ENCODE assay signal across 19 mouse cellular contexts in the genomic region with DNA sequence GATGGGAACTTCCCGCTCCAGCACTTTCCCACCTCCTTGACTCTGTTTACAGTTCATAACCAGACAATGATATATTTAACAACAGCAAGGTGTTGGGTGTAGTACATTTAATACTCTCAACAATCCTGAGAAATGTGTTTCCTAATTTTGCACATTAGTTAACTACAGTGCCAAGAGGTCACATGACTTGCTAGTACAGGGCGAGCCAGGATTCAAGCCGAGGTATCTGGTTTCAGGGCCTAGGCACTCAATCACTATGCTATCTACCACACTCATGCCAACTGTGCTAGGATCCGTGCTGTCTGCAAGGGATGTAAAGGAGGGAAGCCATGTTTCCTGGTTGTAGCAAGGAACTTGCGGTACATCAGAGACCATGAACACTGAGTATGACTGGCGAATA. TPM values are rescaled to one million over a fixed set of nuclear protein-coding genes. Genes with fewer than 3 reads are reported as not detected.
DNase-seq lines count a peak whose midpoint lies in the region; ATAC-seq and TF ChIP-seq lines count a peak whose summit lies in the region.
"Had no signal": no experiment of that assay in that cellular context is flagged by ENCODE, and none has a peak within 500 bp of the region (broad histone marks: within the 10 kb centered on the region; RNA-seq: fewer than 3 reads in every experiment).

No protein-coding gene starts in this region.

- no peaks in the 10 kb centered on the region for H3K27me3 ChIP-seq in kidney, adult 2 months (replicated peaks; ENCODE audit: control insufficient read depth, insufficient read depth, low read length)
- H3K27me3 ChIP-seq: embryonic facial prominence, embryonic 12.5 days; forebrain, embryonic 15.5 days; hindbrain, embryonic 15.5 days had no signal

- no peak overlapping the region for H3K4me3 ChIP-seq in kidney, adult 2 months (ENCODE audit: insufficient read depth, low read depth, low read length)
- H3K4me3 ChIP-seq: embryonic facial prominence, embryonic 12.5 days; forebrain, embryonic 15.5 days; heart, adult 2 months; hindbrain, embryonic 15.5 days had no signal

- peak; percentile 38 for DNase-seq in heart, adult 8-10 months (ENCODE audit: low spot score)
- DNase-seq in heart, postnatal 25 days (ENCODE audit: low spot score): no peak
- peak; percentile 37 for DNase-seq in kidney, adult 2 months
- DNase-seq in kidney, adult 11 months: no peak
- peak; percentile 69 for DNase-seq in adipocyte (ENCODE audit: low spot score)
- DNase-seq: adrenal gland, adult 8-10 months; adrenal gland, postnatal 36 days; cerebellum, adult 2 months; cerebellum, postnatal 10 days; gastrocnemius, postnatal 36 days; heart, adult 2 months had no signal

- H3K36me3 ChIP-seq in kidney, adult 2 months (ENCODE audit: control insufficient read depth, insufficient read depth, low read length): no peaks in the 10 kb centered on the region; the same call in none of the 2 replicates

- 0 out of 2 replicates have a peak, but pooled peaks have one; percentile 5 for ATAC-seq in megakaryocyte progenitor cell, adult 5-6 weeks (replicated peaks; ENCODE audit: poor library complexity)
- ATAC-seq: forebrain, embryonic 15.5 days; intestine, embryonic 16.5 days had no signal

- intact Hi-C loops in heart, postnatal 25 days (cut with DNase I): no loop called here

- TF ChIP-seq POLR2A in kidney, adult 2 months (IDR thresholded peaks at IDR 0.05; ENCODE audit: low read depth, low read length): no peak

- no peak for TF ChIP-seq CTCF in kidney, adult 2 months (conservative IDR thresholded peaks at IDR 0.05; ENCODE audit: insufficient read depth, insufficient read length, low read depth, low read length)

- 0 out of 2 replicates have a peak, but pooled peaks cover 4% of the 10 kb centered on the region for H3K4me1 ChIP-seq in kidney, adult 2 months (ENCODE audit: control insufficient read depth, insufficient read depth, low read length)
- H3K4me1 ChIP-seq: forebrain, embryonic 15.5 days; hindbrain, embryonic 15.5 days had no signal

- no peak overlapping the region for H3K27ac ChIP-seq in kidney, adult 2 months (ENCODE audit: insufficient read depth, low read depth, low read length)
- H3K27ac ChIP-seq: embryonic facial prominence, embryonic 12.5 days; forebrain, embryonic 15.5 days; heart, adult 2 months; hindbrain, embryonic 15.5 days had no signal

- WGBS in kidney, adult 2 months: 66% methylated on average over 6 of the region's 6 CpGs

RNA-seq across cellular contexts. Expression of a gene that starts 16.6 kb away (rescaled TPM):
- under 1 TPM in 1 of 4 experiments, not detected in 3; 0.28 TPM for total RNA-seq in heart, adult 8-10 months (2022)
- total RNA-seq in heart, postnatal 25 days (2021): not detected
- 0.34 and 0.61 TPM in 2 replicates for polyA plus RNA-seq in kidney, adult 2 months (2012; rRNA removed)
- total RNA-seq in megakaryocyte progenitor cell, adult 5-6 weeks (2015): not detected in 2 replicates
- total RNA-seq in megakaryocyte progenitor cell, adult 5-6 weeks (2017): not detected in 2 replicates
- polyA plus RNA-seq: forebrain, embryonic 11.5 days; heart, embryonic 14.5 days; hindbrain, embryonic 11.5 days had no signal

RNA-seq across cellular contexts. Expression of a gene that starts 16.8 kb away (rescaled TPM):
- 10 to 100 TPM; 21.2 to 26.8 (median 23.5) TPM for total RNA-seq in heart, adult 8-10 months (2022)
- 10 to 100 TPM; 22.8 to 24.3 TPM for total RNA-seq in heart, postnatal 25 days (2021)
- 43.9 and 62.0 TPM in 2 replicates for polyA plus RNA-seq in kidney, adult 2 months (2012; rRNA removed)
- total RNA-seq in megakaryocyte progenitor cell, adult 5-6 weeks (2015): 2.8 and 3.3 TPM in 2 replicates
- 1.8 and 3.2 TPM in 2 replicates for total RNA-seq in megakaryocyte progenitor cell, adult 5-6 weeks (2017)

RNA-seq across cellular contexts. Expression of a gene that starts 23.3 kb away (rescaled TPM):
- total RNA-seq in heart, adult 8-10 months (2022): 10 to 100 TPM; 75.1 to 86.0 (median 79.7) TPM
- total RNA-seq in heart, postnatal 25 days (2021): 10 to 100 TPM; 80.9 to 90.1 TPM
- 108 and 115 TPM in 2 replicates for polyA plus RNA-seq in kidney, adult 2 months (2012; rRNA removed)
- 64.6 and 65.0 TPM in 2 replicates for total RNA-seq in megakaryocyte progenitor cell, adult 5-6 weeks (2015)
- total RNA-seq in megakaryocyte progenitor cell, adult 5-6 weeks (2017): 64.7 and 82.0 TPM in 2 replicates

RNA-seq across cellular contexts. Expression of a gene that starts 23.7 kb away (rescaled TPM):
- total RNA-seq in heart, adult 8-10 months (2022): 10 to 100 TPM; 11.5 to 14.1 (median 13.0) TPM
- 10 to 100 TPM; 16.4 to 17.1 TPM for total RNA-seq in heart, postnatal 25 days (2021)
- 65.6 and 67.0 TPM in 2 replicates for polyA plus RNA-seq in kidney, adult 2 months (2012; rRNA removed)
- 16.0 and 18.5 TPM in 2 replicates for total RNA-seq in megakaryocyte progenitor cell, adult 5-6 weeks (2015)
- total RNA-seq in megakaryocyte progenitor cell, adult 5-6 weeks (2017): 57.5 and 59.8 TPM in 2 replicates

RNA-seq across cellular contexts. Expression of a gene that starts 23.8 kb away (rescaled TPM):
- 1 to 10 TPM; 1.1 to 6.9 (median 1.8) TPM for total RNA-seq in heart, adult 8-10 months (2022)
- 1 to 10 TPM; 3.3 to 4.0 TPM for total RNA-seq in heart, postnatal 25 days (2021)
- 216 and 222 TPM in 2 replicates for polyA plus RNA-seq in kidney, adult 2 months (2012; rRNA removed)
- total RNA-seq in megakaryocyte progenitor cell, adult 5-6 weeks (2015): 1.5 and 2.0 TPM in 2 replicates
- 1.5 and 4.1 TPM in 2 replicates for total RNA-seq in megakaryocyte progenitor cell, adult 5-6 weeks (2017)

Comparison
In these comparisons a context has a peak if more than half of its experiments do, and no peak if none do; other contexts are left out.
1. DNase-seq: peak in heart, adult 8-10 months (single experiment), kidney, adult 2 months (single experiment) and adipocyte (single experiment); none in heart, postnatal 25 days (single experiment) and kidney, adult 11 months (single experiment).
2. RNA of a gene that starts 16.8 kb away (total RNA-seq): 21.2 to 26.8 TPM in heart, adult 8-10 months and 22.8 to 24.3 TPM in heart, postnatal 25 days; 1.8 to 3.3 TPM in megakaryocyte progenitor cell, adult 5-6 weeks; every median in the first group is over 4 times any median in the second.